Mouse (Mus musculus) layer of hippocampus, adult 18-20 months (tissue): ENCODE measurements around the gene Bicdl1. TPM values are rescaled to one million over a fixed set of nuclear protein-coding genes. Genes with fewer than 3 reads are reported as not detected.

Source experiments
- DNase-seq, 2 experiments: peaks; one replicate each; pipeline ENCODE4 v3.0.0; 2022; ENCODE audit warnings: low spot score in 2 of 2
- microRNA-seq, 2 experiments: library from miRNA; unstranded; fragments of <30 nt; microRNA quantifications; one replicate each; pipeline ENCODE4 v1.2.0; 2021
- total RNA-seq, 2 experiments: library from RNA; stranded (reverse); gene quantifications; 2 replicates each; pipeline ENCODE4 v1.2.3; 2021

Bicdl1 gene
- total RNA-seq, 2 experiments from 2014 or later, result 131 to 139 TPM

DNA sequence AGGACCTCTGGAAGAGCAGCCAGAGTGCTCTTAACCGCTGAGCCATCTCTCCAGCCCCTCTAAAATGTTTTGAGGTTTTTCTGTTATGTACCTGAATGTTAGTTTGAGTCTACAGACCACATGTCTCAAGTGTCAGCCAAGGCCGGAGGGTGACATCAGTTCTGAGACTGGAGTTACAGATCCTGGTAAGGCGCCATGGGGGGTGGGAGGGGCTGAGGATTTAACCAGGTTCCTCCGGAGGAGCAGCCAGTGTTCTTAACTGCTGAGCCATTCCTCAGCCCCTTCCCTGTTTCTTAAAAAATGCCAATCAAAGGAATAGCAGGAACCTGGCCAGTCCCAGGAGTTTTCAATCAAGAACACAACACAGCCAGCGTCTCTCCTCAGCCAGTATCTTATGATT is 101.1 kb downstream of the Bicdl1 start:
- no peak for DNase-seq

DNA sequence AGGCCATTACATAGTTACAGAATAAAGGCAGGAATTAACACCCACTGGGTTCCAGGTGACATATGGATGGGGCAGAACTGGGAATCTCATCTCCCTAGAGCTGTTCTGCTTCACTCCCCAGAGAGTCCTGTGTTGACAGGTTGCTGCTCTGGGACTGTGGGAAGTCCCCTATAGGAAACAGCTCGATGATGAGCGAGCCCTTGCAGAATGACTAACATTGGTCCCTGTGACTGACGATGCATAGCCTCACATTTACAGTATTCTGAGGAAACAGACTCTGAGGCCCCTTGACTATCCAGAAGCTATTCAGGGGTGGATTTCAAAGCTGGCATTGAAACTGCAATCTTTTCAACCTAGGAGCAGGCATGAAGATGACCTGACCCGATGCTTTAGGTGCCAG is 101.7 kb downstream of the Bicdl1 start:
- DNase-seq, result no peak

DNA sequence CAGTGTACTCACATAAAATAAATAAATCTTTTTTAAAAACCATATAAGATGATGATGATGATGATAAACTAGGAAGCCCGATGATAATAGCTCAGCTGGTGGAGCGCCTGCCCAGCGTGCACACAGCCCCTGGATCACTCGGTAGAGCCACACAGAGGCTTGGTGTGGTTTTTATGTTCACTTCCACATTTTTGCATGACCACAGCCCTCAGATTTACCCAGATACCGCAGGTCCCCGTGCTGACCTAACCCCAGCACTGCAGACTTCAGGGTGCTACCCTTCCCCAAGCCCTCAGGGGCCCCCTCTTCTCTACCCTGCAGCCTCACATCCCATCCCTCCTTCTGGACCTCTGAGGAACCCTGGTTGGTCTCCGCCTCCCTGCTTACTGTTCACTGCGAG is 103.3 kb downstream of the Bicdl1 start:
- no peak for DNase-seq

DNA sequence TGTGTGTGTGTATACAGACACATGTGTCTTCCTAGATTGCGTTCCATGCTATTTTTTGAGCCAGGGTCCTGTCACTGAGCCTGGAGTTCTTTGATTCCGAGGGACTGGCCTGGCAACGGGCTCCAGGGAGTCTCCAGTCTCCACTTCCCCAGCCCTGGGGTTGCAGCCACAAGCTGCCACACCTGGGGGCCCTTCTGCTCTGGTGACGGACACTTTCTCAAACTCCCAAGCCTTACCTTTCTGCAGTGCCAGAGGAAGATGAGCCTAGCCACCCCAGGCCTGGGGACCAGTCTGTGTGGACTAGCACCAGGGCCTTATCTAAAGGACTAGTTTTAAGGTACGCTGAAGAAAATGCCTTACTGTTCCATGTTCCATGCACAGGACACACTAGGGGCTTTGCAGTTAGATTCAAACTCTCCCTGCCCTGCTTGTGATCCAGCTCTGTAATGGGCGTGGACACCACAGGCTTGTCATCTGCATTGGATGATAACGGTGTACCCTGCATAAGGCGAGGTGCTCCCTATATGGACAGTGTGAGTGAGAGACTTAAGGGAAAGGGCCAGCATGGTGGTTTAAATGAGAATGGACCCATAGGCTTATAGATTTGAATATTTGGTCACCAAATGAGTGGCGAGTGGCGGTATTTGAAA is 105.1 kb downstream of the Bicdl1 start:
- DNase-seq, result no peak

DNA sequence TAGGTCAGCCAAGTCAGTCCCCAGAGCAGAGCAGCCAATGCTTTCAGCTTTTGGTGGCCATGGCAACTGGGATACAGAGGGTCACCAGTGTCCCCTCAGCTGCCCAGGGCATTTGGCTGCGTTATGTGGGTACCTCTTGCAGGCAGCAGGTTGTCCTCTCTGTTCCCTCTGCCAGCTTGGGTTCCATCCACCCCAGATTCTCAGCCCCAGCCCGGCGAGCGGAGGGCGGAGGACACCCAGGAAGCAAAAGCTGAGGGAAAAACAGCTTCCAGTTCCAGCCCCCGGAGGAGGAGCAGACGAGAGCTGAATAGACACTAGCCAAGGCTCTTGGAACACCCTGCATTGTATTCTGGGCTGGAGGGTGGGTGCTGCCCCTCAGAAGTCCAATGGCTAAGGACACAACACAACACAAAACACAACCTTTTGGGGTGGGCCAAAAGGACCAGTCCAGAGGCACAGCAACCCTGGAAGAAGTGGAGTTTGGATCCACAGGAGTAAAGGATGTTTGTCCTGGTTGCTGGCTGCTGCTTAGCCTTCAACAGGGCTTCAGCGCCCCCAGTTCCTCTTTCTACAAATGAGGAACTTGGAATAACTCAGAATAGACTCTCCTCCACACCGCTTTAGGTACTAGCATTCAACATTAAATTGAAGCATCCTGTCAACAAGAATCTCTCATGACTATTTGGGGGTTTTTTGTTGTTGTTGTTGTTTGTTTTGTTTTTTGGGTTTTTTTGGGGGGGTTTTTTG is 107.6 kb downstream of the Bicdl1 start:
- no peak for DNase-seq

DNA sequence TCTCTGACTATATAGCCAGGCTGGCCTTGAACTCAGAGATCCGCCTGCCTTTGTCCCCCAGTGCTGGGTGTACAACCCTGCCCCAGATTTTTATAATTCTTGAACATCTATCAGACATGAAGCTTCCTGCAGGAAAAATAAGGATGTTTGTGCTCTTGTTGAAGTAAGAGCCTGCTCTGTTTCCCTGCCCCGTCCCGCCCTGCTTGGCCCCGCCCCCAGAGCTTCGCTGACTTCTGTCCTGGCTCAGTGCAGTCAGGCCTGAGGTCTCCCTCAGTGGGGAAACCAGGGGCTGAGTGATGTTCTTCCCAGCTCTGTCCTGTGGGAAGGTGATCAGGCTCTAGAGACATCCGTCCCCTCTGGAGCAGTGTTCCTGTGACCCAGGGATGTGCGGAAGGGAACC is 108.7 kb downstream of the Bicdl1 start:
- DNase-seq, result no peak

DNA sequence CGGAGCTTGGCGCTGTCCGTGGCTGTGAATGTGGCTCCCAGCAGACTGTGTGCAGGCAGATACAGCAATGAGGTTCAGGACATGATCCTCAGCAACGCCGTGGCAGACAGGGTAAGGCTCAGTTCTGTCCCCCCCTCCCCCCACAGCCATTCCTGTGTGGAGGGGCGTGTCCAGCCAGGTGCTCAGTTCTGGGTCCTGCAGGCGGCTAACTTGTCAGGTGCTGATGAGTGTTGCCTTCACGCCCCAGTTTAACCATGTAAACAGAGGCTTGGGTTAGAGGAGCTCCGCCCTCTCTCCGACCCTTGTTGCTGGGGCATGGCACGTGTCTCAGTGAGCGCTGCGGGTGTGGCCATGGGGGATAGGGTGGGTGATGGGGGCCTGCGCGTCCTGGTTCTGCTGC is 111.7 kb downstream of the Bicdl1 start:
- DNase-seq, result no peak

DNA sequence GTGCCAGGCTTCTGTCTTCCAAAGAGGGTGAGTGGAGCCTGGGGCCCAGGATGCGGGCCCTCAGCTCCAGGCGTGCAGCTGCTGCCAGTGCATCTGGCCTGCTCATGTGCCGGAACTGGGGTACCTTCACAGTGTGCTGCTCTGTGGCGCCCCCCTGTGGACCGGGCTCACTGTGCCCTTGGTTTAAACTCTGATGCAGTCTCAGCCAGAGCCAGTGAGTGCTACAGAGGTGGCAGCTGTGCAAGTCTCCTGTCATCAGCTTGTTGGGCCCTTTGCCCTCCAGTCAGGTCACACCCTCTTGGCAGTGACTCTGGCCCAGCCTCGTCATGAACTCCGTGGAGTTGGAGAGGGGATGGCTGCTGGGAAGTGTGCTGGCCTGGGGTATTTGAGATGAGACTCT is 116.5 kb downstream of the Bicdl1 start:
- no peak for DNase-seq

DNA sequence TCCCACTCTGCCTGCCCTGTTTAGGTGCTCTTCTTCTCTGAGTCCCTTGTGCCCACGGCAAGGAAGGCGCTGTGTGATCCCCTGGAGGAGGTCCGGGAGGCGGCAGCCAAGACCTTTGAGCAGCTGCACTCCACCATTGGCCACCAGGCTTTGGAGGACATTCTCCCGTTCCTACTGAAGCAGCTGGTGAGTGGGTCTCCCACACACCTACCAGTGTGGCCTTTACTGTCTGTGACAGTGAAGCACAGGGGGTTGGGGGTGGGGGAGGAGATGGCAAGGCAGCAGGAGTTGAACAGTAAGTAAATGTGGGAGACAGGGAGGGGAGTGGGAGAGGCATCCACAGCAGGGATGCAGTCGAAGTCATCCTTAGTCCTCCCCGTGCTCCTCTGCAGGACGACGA is 118.1 kb downstream of the Bicdl1 start:
- DNase-seq, result peak in 1 of 2 experiments; percentile 42

DNA sequence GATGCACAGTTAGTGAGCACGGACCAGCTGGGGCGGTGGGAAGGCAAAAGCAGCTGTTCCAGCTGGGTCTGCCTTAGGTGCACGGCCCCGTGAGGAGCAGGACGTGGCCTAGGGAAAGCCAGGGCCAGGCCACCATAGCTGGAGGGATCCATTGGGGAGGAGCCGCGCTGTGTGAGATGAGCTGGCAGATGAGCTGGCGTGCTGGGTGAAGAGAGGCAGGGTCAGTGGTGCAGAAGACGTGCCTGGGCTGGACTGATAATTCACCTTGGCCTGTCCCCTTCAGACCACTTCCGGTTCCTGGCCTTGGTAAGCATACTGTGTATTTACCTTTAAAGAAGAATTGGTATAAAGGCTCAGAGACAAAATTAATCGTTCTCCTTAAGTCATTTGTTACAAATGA is 119.9 kb downstream of the Bicdl1 start:
- DNase-seq, result no peak

DNA sequence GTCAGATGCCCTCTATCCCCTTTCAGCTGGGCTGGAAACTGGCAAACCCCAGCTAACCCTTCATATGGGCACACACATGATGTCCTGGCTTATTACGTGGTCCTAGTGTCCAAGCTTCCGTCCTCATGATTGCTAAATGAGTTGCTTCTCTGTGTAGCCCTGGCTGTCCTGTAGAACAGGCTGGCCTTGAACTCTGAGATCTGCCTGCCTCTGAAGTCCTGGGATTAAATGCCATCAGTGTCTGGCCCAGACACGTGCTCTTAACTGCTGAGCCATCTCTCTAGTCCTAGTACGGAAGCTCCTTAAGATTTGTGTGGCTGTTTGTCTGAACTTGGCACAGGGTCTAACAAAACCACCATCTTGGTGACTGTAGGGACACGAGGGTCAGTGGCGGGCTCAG is 127.9 kb downstream of the Bicdl1 start:
- DNase-seq, result no peak

Small RNA genes lying within 50 kb of the gene (microRNA-seq; reads per million reads assigned to microRNA genes)
- 0.20 to 0.25 reads per million in 2 experiments for gene Mir7030

Other genes with a start within 250 kb of the Bicdl1 start
- 10 to 100 TPM; 27.9 to 35.7 TPM for gene Sirt4, start 246.9 kb downstream of the Bicdl1 start, total RNA-seq
- gene Pxn, start 224.9 kb downstream of the Bicdl1 start, total RNA-seq, result 10 to 100 TPM; 34.5 to 42.3 TPM
- 100 to 1,000 TPM; 210 to 218 TPM for gene Rplp0, start 172.2 kb downstream of the Bicdl1 start, total RNA-seq
- 10 to 100 TPM; 64.0 to 68.7 TPM for gene Gcn1l1, start 166.4 kb downstream of the Bicdl1 start, total RNA-seq
- 100 to 1,000 TPM in 1 of 2 experiments, 10 to 100 TPM in 1; 97.7 to 100 TPM for gene Rab35, start 99.7 kb downstream of the Bicdl1 start, total RNA-seq
- gene Cit, start 113.7 kb upstream of the Bicdl1 start, total RNA-seq, result 10 to 100 TPM; 59.8 to 72.5 TPM